Mouse (Mus musculus) lung, embryonic 16.5 days (tissue): ENCODE results near the gene Hibadh. TPM values are rescaled to one million over a fixed set of nuclear protein-coding genes. Genes with fewer than 3 reads are reported as not detected.

ENCODE experiments used
- ATAC-seq: fragments of 200-750 bp; cut with Nextera tagmentation; 2 replicates; pipeline ENCODE4 v1.8.0; 2017; ENCODE audit warnings: low read depth, mild to moderate bottlenecking, moderate library complexity
- H3K27ac ChIP-seq: fragments of 300-500 bp; sonication (generic); 2 replicates; pipeline ENCODE4 v1.5.1; 2014; ENCODE audit warnings: mild to moderate bottlenecking, control low read depth, low read length
- H3K27me3 ChIP-seq: fragments of 300-500 bp; sonication (generic); 2 replicates; pipeline ENCODE4 v1.6.1; 2014; ENCODE audit warnings: low read depth, low read length, mixed read lengths; ENCODE audit not compliant: control insufficient read depth, insufficient read depth
- H3K36me3 ChIP-seq: fragments of 300-500 bp; sonication (generic); 2 replicates; pipeline ENCODE4 v1.6.1; 2014; ENCODE audit warnings: low read length; ENCODE audit not compliant: control insufficient read depth, insufficient read depth
- H3K4me1 ChIP-seq: fragments of 300-500 bp; sonication (generic); replicated peaks from 2 replicates; pipeline ENCODE4 v1.6.1; 2014; ENCODE audit warnings: low read length, mixed read lengths; ENCODE audit not compliant: control insufficient read depth, insufficient read depth
- H3K4me2 ChIP-seq: fragments of 300-500 bp; sonication (generic); 2 replicates; pipeline ENCODE4 v1.6.1; 2014; ENCODE audit warnings: low read depth, low read length, control low read depth
- H3K4me3 ChIP-seq: fragments of 300-500 bp; sonication (generic); 2 replicates; pipeline ENCODE4 v1.5.1; 2014; ENCODE audit warnings: mild to moderate bottlenecking, low read length, control low read depth
- H3K9ac ChIP-seq: fragments of 300-500 bp; sonication (generic); 2 replicates; pipeline ENCODE4 v1.6.1; 2014; ENCODE audit warnings: low read length, control low read depth
- H3K9me3 ChIP-seq: fragments of 300-500 bp; sonication (generic); 2 replicates; pipeline ENCODE4 v1.6.1; 2016; ENCODE audit warnings: low read length; ENCODE audit not compliant: control insufficient read depth
- WGBS: fragments of 180-500 bp; shearing (Covaris S2); extraction: QIAGEN DNeasy Blood & Tissue Kit; methylation state at CpG from one replicate; pipeline ENCODE4 v1.1.7; 2014; 5-methylcytosine and 5-hydroxymethylcytosine counted together
- polyA plus RNA-seq: library from polyadenylated mRNA; unstranded; fragments of >200 nt; fragmentation: Nextera tagmentation; extraction: Ambion mirVana; gene quantifications from 2 replicates; pipeline ENCODE4 v1.2.1, GENCODE M21; 2015

Gene Hibadh
- polyA plus RNA-seq, 1 experiment from 2014 or later = 107 TPM

DNA sequence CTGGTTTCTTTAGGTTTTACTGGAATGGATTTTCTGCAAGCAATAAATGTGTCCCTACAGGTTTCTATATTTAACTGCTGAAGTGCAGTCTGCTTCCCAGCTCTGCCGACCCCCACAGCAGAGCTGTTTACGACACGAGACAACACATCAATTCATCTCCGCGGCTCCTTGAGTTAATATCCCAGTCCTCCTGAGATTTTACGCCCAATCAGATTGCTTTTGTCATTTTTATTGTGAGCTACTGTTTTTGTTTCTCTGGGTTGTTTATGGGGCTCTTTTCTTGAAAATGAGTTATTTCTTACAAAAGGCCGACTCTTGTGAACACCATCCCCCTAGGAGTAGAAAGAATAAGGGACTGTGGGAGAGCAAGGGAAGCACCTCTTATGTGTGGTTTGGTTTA lies 2.0 kb upstream of the Hibadh start:
- WGBS = 45% methylated on average over 7 of the region's 7 CpGs
- Histone ChIP-seq H3K9me3 (no peaks in the 10 kb centered on the region), H3K4me2 (no peak overlapping the region), H3K36me3 (no peaks in the 10 kb centered on the region), H3K27ac (no peak overlapping the region), H3K27me3 (no peaks in the 10 kb centered on the region), H3K4me3 (no peak overlapping the region), H3K4me1 (peaks cover 6% of the 10 kb centered on the region), H3K9ac (no peak overlapping the region)
- no peak for ATAC-seq

DNA sequence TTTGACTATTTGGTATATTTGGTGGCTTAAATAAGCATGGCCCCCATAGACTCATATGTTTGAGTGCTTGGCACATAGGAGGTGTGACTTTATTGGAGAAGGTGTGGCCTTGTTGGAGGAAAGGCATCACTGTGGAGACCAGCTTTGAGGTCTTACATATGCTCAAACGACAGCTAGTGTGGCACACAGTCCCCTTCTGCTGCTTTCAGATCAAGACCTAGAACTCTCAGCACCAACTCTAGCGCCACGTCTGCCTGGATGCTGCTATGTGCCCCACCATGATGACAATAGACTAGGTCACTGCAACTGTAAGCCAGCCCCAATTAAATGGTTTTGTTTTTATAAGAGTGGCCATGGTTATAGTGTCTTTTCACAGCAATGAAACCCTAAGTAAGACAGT lies 887 bp upstream of the Hibadh start:
- ATAC-seq = no peak
- no peaks in the 10 kb centered on the region for H3K9me3 ChIP-seq

DNA sequence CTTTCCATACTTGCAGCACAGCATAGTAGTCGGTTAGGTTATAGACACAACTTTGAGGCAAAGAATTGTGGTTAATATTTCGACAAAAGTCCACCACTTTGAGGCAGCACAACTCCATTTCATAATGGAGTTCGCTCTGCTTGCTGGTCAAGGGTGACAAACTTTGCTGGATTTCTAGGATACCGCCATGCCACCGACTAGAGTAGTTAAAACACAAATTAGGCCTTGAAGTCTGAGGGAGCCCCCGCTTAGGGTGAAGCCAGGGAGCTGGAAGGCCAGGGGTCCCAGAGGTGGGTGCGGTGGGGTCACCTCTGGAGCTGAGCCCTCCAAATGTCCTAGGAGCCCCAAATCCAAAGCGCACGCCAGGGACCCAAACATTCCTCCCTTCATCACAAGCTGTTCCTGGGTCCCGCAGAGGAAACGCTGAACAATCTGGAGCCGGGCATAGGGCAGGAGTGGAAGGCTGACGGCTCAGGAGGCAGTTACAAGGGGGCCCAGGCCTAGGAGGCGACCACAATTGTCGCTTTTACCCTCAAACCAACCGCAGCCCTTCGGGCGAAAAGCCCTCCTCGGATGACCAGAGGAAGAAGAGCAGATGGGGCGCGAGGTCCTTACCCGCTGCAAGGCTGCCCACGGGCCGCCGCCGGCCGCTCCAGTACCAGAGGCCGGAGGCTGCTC lies 504 bp downstream of the Hibadh start:
- Histone ChIP-seq H3K4me1 (peaks cover 6% of the 10 kb centered on the region), H3K27ac (peak overlapping the region; percentile 82), H3K9ac (peak overlapping the region; percentile 86), H3K9me3 (no peaks in the 10 kb centered on the region), H3K4me2 (peak overlapping the region; percentile 63), H3K4me3 (peak overlapping the region; percentile 73), H3K36me3 (no peaks in the 10 kb centered on the region), H3K27me3 (no peaks in the 10 kb centered on the region)
- 1% methylated on average over 21 of the region's 28 CpGs for WGBS
- no peak; the same call in none of the 2 replicates for ATAC-seq

More for the DNA sequence above, 887 bp upstream of the Hibadh start:
- Histone ChIP-seq H3K4me2 (no peak overlapping the region), H3K9ac (no peak overlapping the region), H3K36me3 (no peaks in the 10 kb centered on the region), H3K27me3 (no peaks in the 10 kb centered on the region), H3K4me3 (no peak overlapping the region), H3K27ac (no peak overlapping the region), H3K4me1 (peaks cover 6% of the 10 kb centered on the region)
- WGBS = 73% methylated on average over 3 of the region's 3 CpGs

DNA sequence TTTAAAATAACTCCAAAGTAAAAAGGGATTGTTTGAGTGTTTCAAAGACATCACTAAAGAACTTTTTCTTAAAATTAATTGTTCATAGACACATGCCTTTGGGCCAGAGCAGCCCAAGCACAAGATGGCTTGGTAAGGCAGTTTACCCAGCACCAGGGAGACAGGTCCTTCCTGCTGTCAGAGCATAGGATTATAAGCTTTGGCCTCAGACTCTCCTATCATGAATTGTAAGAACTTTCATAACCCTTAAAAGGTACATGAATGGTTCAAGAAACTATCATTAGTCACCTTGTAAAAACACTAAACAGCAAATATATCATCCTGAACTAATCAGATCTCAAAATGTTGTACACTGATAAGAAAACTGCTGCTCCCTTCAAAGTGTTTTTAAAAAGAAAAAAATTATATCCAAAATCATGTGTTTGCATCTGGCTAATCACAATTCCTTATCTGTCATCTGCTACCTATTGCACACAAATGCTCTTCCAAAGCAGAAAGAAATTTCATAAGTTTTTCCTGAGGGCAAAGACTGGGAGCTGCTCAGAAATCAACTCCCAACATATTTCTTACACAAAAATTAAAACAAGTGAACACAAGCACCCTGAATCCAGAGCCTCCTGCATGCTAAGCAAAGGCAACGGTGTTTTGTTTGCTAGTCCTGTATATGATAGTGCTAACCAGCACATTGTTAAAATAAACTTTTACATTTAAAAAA lies 1.6 kb downstream of the Hibadh start:
- WGBS = 58% methylated on average over 1 of the region's 1 CpGs
- peak overlapping the region; percentile 63 for H3K4me2 ChIP-seq
- peak overlapping the region; percentile 32; the same call in 1 of the 2 replicates for H3K9ac ChIP-seq
- ATAC-seq = no peak
- H3K36me3 ChIP-seq = no peaks in the 10 kb centered on the region
- H3K4me3 ChIP-seq = peak overlapping the region; percentile 73
- no peaks in the 10 kb centered on the region for H3K27me3 ChIP-seq
- H3K9me3 ChIP-seq = no peaks in the 10 kb centered on the region
- H3K27ac ChIP-seq = no peak overlapping the region
- peaks cover 6% of the 10 kb centered on the region for H3K4me1 ChIP-seq

DNA sequence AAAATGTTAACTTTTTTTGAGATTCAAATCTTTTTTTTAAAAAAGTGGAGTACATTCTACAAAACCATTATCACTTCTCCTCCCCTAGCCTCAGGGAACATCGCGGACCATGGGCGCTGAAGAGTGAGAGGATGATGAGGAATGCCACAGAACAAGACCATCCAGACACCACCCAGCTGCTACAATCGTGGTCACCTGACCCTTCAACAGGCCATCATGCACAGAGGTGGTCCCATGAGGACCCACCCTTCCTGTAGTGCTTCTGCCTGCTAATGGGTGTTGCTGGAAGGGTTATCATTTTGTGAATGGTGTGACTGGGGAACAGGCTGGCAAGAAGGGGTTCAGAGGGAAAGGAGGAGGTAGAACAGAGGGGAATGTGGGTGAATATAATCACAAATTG lies 2.9 kb downstream of the Hibadh start:
- no peak for ATAC-seq
- H3K4me1 ChIP-seq = peaks cover 6% of the 10 kb centered on the region
- no peaks in the 10 kb centered on the region for H3K27me3 ChIP-seq
- H3K27ac ChIP-seq = no peak overlapping the region
- H3K9me3 ChIP-seq = no peaks in the 10 kb centered on the region
- H3K9ac ChIP-seq = no peak overlapping the region
- H3K4me2 ChIP-seq = no peak overlapping the region
- no peaks in the 10 kb centered on the region for H3K36me3 ChIP-seq
- 88% methylated on average over 4 of the region's 4 CpGs for WGBS
- no peak overlapping the region for H3K4me3 ChIP-seq

DNA sequence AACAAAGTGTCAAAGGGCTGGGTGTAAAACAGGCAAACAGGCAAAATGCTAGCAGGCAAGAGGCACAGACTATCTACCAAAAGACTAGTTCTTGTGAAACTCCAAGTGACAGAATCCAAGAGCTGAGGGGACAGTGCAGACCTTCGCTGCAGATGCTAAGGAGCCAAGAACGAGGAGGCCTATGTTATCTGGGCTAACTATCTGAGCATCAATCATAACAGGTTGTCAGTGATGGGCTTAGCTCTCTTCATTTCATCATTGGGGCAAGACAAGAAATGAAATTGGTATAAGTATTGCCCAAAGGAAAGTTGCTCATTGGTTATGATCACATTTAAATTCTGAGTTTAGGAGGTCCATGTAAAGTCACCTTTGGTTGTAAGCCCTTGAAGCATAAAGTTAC lies 4.8 kb downstream of the Hibadh start:
- 68% methylated on average over 2 of the region's 2 CpGs for WGBS

DNA sequence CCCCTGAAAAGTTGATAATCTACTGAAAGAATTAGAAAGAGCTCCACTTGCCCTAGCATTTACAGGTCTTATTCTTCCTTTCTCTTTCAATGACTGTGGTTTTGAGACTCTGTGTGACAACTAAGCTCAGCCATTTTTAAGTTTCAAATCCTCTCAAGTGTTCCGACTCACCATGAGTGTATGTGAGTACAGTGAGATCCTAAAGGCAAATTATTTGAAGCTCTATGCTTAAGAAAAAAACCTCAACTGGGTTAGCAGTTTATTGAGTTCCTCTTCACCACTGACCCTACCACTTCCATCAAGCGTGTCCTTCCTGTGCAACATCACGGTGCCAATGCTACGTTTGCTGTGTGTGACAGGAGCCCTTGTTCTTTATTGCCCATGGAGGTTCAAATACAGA lies 9.6 kb downstream of the Hibadh start:
- no peak overlapping the region for H3K27ac ChIP-seq
- H3K27me3 ChIP-seq = no peaks in the 10 kb centered on the region
- WGBS = 87% methylated on average over 4 of the region's 4 CpGs
- H3K4me3 ChIP-seq = no peak overlapping the region
- ATAC-seq = no peak
- no peaks in the 10 kb centered on the region for H3K4me1 ChIP-seq
- no peak overlapping the region for H3K4me2 ChIP-seq
- H3K36me3 ChIP-seq = no peaks in the 10 kb centered on the region
- no peak overlapping the region for H3K9ac ChIP-seq
- no peaks in the 10 kb centered on the region for H3K9me3 ChIP-seq

More for the DNA sequence above, 4.8 kb downstream of the Hibadh start:
- no peak overlapping the region for H3K27ac ChIP-seq
- peaks cover 6% of the 10 kb centered on the region for H3K4me1 ChIP-seq
- H3K4me2 ChIP-seq = no peak overlapping the region
- H3K36me3 ChIP-seq = no peaks in the 10 kb centered on the region
- H3K9ac ChIP-seq = no peak overlapping the region
- H3K9me3 ChIP-seq = no peaks in the 10 kb centered on the region
- no peaks in the 10 kb centered on the region for H3K27me3 ChIP-seq
- ATAC-seq = no peak
- H3K4me3 ChIP-seq = no peak overlapping the region

DNA sequence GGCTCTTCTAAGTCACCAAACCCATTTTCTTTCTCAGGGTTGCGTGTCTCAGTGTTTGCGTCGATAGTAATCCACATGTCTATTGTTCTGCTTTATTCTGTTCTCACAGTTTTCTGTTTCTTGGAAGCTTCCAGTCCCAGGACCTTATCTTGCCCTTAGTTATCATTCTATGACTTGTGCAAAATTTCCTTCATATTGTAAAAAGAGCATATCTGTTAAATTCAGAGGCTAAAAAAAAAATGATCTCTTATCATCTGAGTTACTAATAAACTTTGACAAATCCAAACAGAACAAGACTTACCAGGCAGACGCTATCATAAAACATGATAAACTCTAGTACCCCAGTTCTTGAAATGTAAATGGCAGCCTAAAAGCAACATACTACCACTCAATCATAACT lies 11.0 kb downstream of the Hibadh start:
- 93% methylated on average over 4 of the region's 4 CpGs for WGBS
- Histone ChIP-seq H3K9me3 (no peaks in the 10 kb centered on the region), H3K36me3 (no peaks in the 10 kb centered on the region), H3K27ac (no peak overlapping the region), H3K4me1 (no peaks in the 10 kb centered on the region), H3K9ac (no peak overlapping the region), H3K4me3 (no peak overlapping the region), H3K4me2 (no peak overlapping the region), H3K27me3 (no peaks in the 10 kb centered on the region)
- no peak for ATAC-seq

DNA sequence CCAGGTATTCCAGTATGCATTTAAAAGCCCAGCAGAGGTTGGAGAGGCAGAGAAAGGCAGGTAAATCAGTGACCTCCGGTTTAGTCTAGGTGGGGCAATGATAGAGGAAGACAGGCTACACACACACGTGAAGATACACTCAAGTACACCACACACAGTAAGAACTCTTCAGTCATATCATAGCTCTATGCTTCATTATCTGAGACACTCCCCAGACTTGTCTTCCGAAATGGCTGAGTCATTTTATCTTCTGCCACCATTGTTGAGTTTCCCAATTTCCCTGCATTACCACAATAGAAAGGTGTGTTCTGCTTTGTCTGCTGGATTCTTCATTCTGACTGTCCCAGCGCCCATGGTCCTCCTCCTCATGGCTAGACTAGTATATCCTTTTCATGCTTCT lies 13.5 kb downstream of the Hibadh start:
- Histone ChIP-seq H3K9ac (no peak overlapping the region), H3K4me3 (no peak overlapping the region), H3K27ac (no peak overlapping the region)

More for the DNA sequence above, 13.5 kb downstream of the Hibadh start:
- ATAC-seq = no peak
- WGBS = 90% methylated on average over 4 of the region's 4 CpGs
- Histone ChIP-seq H3K4me2 (no peak overlapping the region), H3K36me3 (no peaks in the 10 kb centered on the region; the same call in 1 of the 2 replicates), H3K9me3 (no peaks in the 10 kb centered on the region), H3K27me3 (no peaks in the 10 kb centered on the region), H3K4me1 (peaks cover 5% of the 10 kb centered on the region)
